Mouse (Mus musculus) heart, adult 2 months (tissue): Measurements from ENCODE around the gene Calcb. TPM values are rescaled to one million over a fixed set of nuclear protein-coding genes. Genes with fewer than 3 reads are reported as not detected.

Experiments used
- DNase-seq, 2 experiments: peaks; one replicate each; pipeline ENCODE4 v3.0.0; 2021
- H3K27ac ChIP-seq: fragments of 200-600 bp; 2 replicates; pipeline ENCODE4 v1.8.1; 2022
- H3K27me3 ChIP-seq: fragments of 200-500 bp; 2 replicates; pipeline ENCODE4 v1.6.1; 2012; ENCODE audit warnings: mild to moderate bottlenecking, low read length, inconsistent platforms, mixed read lengths; ENCODE audit not compliant: control insufficient read depth, insufficient read depth
- H3K36me3 ChIP-seq: fragments of 200-500 bp; 2 replicates; pipeline ENCODE4 v1.6.1; 2012; ENCODE audit warnings: low read length, inconsistent platforms; ENCODE audit not compliant: control insufficient read depth, insufficient read depth
- H3K4me1 ChIP-seq: fragments of 200-500 bp; 2 replicates; pipeline ENCODE4 v1.6.1; 2011; ENCODE audit warnings: low read length; ENCODE audit not compliant: control insufficient read depth, insufficient read depth
- H3K4me3 ChIP-seq: fragments of 200-600 bp; 2 replicates; pipeline ENCODE4 v1.8.1; 2022
- H3K79me2 ChIP-seq: fragments of 200-500 bp; replicated peaks from 2 replicates; pipeline ENCODE4 v1.6.1; 2012; ENCODE audit warnings: mild to moderate bottlenecking, inconsistent platforms, low read length, moderate library complexity, mixed read lengths; ENCODE audit not compliant: control insufficient read depth, insufficient read depth
- H3K9ac ChIP-seq: fragments of 200-500 bp; 2 replicates; pipeline ENCODE4 v1.6.1; 2012; ENCODE audit warnings: low read depth, mild to moderate bottlenecking, control low read depth, inconsistent platforms, low read length, mixed read lengths
- CTCF ChIP-seq: fragments of 200-600 bp; IDR thresholded peaks from 2 replicates; pipeline ENCODE4 v1.8.1; 2022; ENCODE audit warnings: antibody characterized with exemption, mild to moderate bottlenecking, moderate library complexity
- EP300 ChIP-seq: fragments of 200-500 bp; IDR thresholded peaks from 2 replicates; pipeline ENCODE4 v1.6.1; 2011; ENCODE audit warnings: low read depth, low read length, control low read depth; ENCODE audit not compliant: insufficient read depth
- POLR2A ChIP-seq: fragments of 200-500 bp; IDR thresholded peaks from 2 replicates; pipeline ENCODE4 v1.6.1; 2011; ENCODE audit warnings: mild to moderate bottlenecking, low read depth, low read length, control low read depth; ENCODE audit not compliant: insufficient read depth
- WGBS: fragments of 180-500 bp; shearing (Covaris S2); methylation state at CpG from one replicate; pipeline ENCODE4 v1.1.7; 2018; 5-methylcytosine and 5-hydroxymethylcytosine counted together
- intact Hi-C: fragments of 180-260 bp; cut with DNase I; formaldehyde crosslinking; loops from one replicate; pipeline ENCODE4 v1.15.1; 2025
- polyA plus RNA-seq: library from polyadenylated mRNA; depleted of rRNA; stranded (reverse); fragments of >200 nt; gene quantifications from 2 replicates; pipeline ENCODE4 v1.2.3, GENCODE M21; 2012; rRNA removed
- total RNA-seq, 2 experiments: library from RNA; stranded (reverse); gene quantifications; 2 replicates each; pipeline ENCODE4 v1.2.3; 2021

Calcb gene
- total and polyA plus RNA-seq, 3 experiments = 0.23 to 0.78 (median 0.52) TPM

DNA sequence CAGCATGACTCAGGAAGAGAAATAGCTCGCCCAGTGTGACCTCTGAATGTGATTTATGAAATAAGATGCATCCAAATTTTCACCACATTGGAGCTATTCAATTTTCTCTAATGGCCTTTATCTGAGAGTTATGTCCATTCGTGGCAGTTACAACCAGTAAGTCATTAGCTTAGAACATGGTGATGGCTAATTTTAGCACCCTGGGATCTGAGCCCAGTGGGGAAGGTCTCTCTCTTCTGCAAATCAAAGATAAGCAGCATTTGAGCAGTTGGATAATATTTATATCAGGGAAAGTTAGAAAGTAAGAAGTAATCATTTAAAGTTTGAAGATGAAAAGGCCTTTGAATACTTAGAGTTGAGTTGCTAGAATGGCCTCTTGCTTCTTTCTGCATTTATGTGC lies 44.2 kb downstream of the Calcb start:
- Histone ChIP-seq H3K27me3 (no peaks in the 10 kb centered on the region), H3K36me3 (peaks cover 3% of the 10 kb centered on the region), H3K4me3 (no peak overlapping the region), H3K9ac (no peak overlapping the region), H3K4me1 (peaks cover 1% of the 10 kb centered on the region; the same call in 1 of the 2 replicates), H3K27ac (peak overlapping the region; percentile 47), H3K79me2 (no peaks in the 10 kb centered on the region)
- TF ChIP-seq EP300 = no peak
- TF ChIP-seq POLR2A = no peak
- TF ChIP-seq CTCF = no peak
- WGBS = 35% methylated on average over 2 of the region's 2 CpGs
- DNase-seq = peak in 1 of 2 experiments; percentile 23
- intact Hi-C loops = no loop called here

DNA sequence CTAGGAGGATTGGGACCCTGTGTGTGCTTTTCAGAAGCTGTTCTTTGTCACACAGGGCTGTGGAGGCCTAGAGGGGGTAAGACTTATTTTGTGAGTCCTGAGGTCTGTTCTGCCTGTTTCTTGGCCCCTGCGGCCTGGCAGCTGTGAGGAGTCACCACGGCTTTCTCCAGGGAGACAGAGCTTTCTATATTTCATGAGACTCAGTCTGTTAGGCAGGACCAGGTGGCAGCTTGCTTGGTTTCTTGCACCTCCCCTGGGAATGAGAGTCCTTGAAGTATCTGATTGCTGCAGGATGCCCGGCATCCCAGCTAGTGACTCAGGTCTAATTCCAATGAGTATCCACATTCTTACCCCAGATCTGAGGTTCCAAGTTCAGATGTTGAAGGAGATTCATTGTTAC lies 46.8 kb downstream of the Calcb start:
- Histone ChIP-seq H3K79me2 (no peaks in the 10 kb centered on the region), H3K4me1 (peaks cover 1% of the 10 kb centered on the region; the same call in 1 of the 2 replicates)
- intact Hi-C loops = no loop called here

DNA sequence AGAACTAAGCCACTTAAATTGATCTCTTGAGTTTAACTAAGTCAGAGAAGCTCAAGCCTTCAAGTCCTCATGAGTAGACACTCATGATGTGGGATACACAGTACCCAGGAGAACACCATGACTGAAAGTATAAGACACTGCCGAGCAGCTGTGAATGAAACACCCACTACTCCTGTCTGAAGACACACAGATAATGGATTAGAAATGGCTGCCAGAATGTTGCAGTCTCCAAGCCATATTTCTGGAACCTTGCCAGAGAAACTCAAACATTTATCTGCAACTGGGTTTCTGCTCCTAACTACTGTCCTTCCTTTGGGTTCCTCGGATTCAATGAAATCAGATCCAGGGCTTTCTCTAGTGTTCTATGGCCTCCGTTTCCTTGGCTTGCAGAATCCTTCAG lies 48.1 kb downstream of the Calcb start:
- 66% methylated on average over 3 of the region's 3 CpGs for WGBS
- Histone ChIP-seq H3K4me3 (no peak overlapping the region), H3K4me1 (peaks cover 1% of the 10 kb centered on the region; the same call in 1 of the 2 replicates), H3K27ac (no peak overlapping the region), H3K36me3 (peaks cover 3% of the 10 kb centered on the region), H3K27me3 (no peaks in the 10 kb centered on the region), H3K79me2 (no peaks in the 10 kb centered on the region), H3K9ac (no peak overlapping the region)
- no peak for DNase-seq
- TF ChIP-seq POLR2A = no peak
- TF ChIP-seq CTCF = no peak
- intact Hi-C loops = no loop called here

More for the DNA sequence above, 46.8 kb downstream of the Calcb start:
- no peak for DNase-seq
- H3K4me3 ChIP-seq = no peak overlapping the region
- peaks cover 3% of the 10 kb centered on the region for H3K36me3 ChIP-seq
- H3K27ac ChIP-seq = no peak overlapping the region
- TF ChIP-seq POLR2A (no peak), EP300 (no peak), CTCF (no peak)
- no peaks in the 10 kb centered on the region for H3K27me3 ChIP-seq
- H3K9ac ChIP-seq = no peak overlapping the region
- WGBS = 83% methylated on average over 3 of the region's 3 CpGs

DNA sequence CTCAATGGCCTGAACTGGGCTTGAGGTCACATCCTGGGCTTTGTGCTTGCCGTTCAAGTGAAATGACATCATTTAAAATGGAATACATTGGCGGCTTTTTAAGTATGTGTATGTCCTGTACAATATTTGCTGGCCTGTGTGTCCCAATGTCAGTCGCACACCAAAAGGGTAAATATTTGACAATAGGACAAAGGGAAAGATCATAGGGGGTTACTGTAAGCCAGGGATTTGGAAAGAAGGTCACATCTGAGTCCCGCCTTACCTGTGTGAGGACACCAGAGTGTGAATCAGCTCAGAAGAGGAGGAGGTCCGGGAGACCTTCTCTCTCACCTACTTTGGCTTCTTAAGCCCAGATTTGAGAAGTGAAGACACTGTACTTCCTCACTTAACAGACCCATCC lies 50.1 kb downstream of the Calcb start:
- no peaks in the 10 kb centered on the region for H3K27me3 ChIP-seq
- DNase-seq = no peak
- H3K79me2 ChIP-seq = no peaks in the 10 kb centered on the region
- WGBS = 83% methylated on average over 5 of the region's 5 CpGs
- H3K27ac ChIP-seq = no peak overlapping the region
- H3K9ac ChIP-seq = no peak overlapping the region
- H3K4me3 ChIP-seq = no peak overlapping the region
- intact Hi-C loops = no loop called here
- no peaks in the 10 kb centered on the region for H3K4me1 ChIP-seq
- no peak for TF ChIP-seq CTCF
- no peak for TF ChIP-seq POLR2A
- no peak for TF ChIP-seq EP300
- no peaks in the 10 kb centered on the region for H3K36me3 ChIP-seq

GRCm38 (mm10) chr7:114769041-114769440 lies 50.6 kb downstream of the Calcb start:
- 80% methylated on average over 4 of the region's 4 CpGs for WGBS
- intact Hi-C loops = no loop called here

GRCm38 (mm10) chr7:114770586-114770985 lies 52.1 kb downstream of the Calcb start:
- Histone ChIP-seq H3K9ac (no peak overlapping the region), H3K36me3 (no peaks in the 10 kb centered on the region), H3K79me2 (no peaks in the 10 kb centered on the region), H3K27me3 (no peaks in the 10 kb centered on the region), H3K4me1 (no peaks in the 10 kb centered on the region; the same call in 1 of the 2 replicates), H3K4me3 (no peak overlapping the region), H3K27ac (no peak overlapping the region)
- TF ChIP-seq POLR2A = no peak
- no peak for TF ChIP-seq EP300
- no peak for TF ChIP-seq CTCF
- no peak for DNase-seq
- intact Hi-C loops = no loop called here
- 65% methylated on average over 3 of the region's 3 CpGs for WGBS

More at GRCm38 (mm10) chr7:114769041-114769440, 50.6 kb downstream of the Calcb start:
- no peaks in the 10 kb centered on the region for H3K4me1 ChIP-seq
- H3K4me3 ChIP-seq = no peak overlapping the region
- TF ChIP-seq EP300 = no peak
- no peak overlapping the region for H3K27ac ChIP-seq
- no peaks in the 10 kb centered on the region for H3K79me2 ChIP-seq
- H3K9ac ChIP-seq = no peak overlapping the region
- no peaks in the 10 kb centered on the region for H3K27me3 ChIP-seq
- no peak for DNase-seq
- no peaks in the 10 kb centered on the region for H3K36me3 ChIP-seq

GRCm38 (mm10) chr7:114771801-114772200 lies 53.4 kb downstream of the Calcb start:
- Histone ChIP-seq H3K27me3 (no peaks in the 10 kb centered on the region), H3K36me3 (no peaks in the 10 kb centered on the region), H3K9ac (no peak overlapping the region), H3K27ac (no peak overlapping the region), H3K4me1 (no peaks in the 10 kb centered on the region; the same call in 1 of the 2 replicates), H3K79me2 (no peaks in the 10 kb centered on the region), H3K4me3 (no peak overlapping the region)
- 66% methylated on average over 7 of the region's 7 CpGs for WGBS
- DNase-seq = no peak
- TF ChIP-seq CTCF (no peak), POLR2A (no peak), EP300 (no peak)
- intact Hi-C loops = no loop called here

Other genes starting within 250 kb of the Calcb start
- under 1 TPM; 0.47 to 0.52 TPM for gene Cyp2r1, start 155.7 kb upstream of the Calcb start, total RNA-seq
- gene Cyp2r1, start 155.7 kb upstream of the Calcb start, polyA plus RNA-seq = 0.12 and 0.15 TPM in 2 replicates
- not detected for gene Calca, start 82.3 kb upstream of the Calcb start, total RNA-seq
- 0.29 TPM in 1 of 2 replicates, not detected in the other for gene Calca, start 82.3 kb upstream of the Calcb start, polyA plus RNA-seq
- gene Insc, start 25.1 kb downstream of the Calcb start, total RNA-seq = under 1 TPM; 0.16 to 0.25 TPM
- 0.64 and 1.00 TPM in 2 replicates for gene Insc, start 25.1 kb downstream of the Calcb start, polyA plus RNA-seq